Mouse (Mus musculus) embryonic fibroblast, embryonic 13.5 days (primary cell): ENCODE data around the gene Rab25. TPM values are rescaled to one million over a fixed set of nuclear protein-coding genes. Genes with fewer than 3 reads are reported as not detected.

Experiments
- H3K27ac ChIP-seq: 2 replicates; pipeline ENCODE4 v1.5.1; 2012; ENCODE audit warnings: low read length, control low read depth, inconsistent platforms; ENCODE audit not compliant: insufficient read depth
- H3K4me1 ChIP-seq: 2 replicates; pipeline ENCODE4 v1.6.1; 2011; ENCODE audit warnings: low read length; ENCODE audit not compliant: control insufficient read depth, insufficient read depth
- H3K4me3 ChIP-seq: 2 replicates; pipeline ENCODE4 v1.5.1; 2011; ENCODE audit warnings: mild to moderate bottlenecking, control low read depth, low read length; ENCODE audit not compliant: insufficient read depth
- CTCF ChIP-seq: IDR thresholded peaks from 2 replicates; pipeline ENCODE4 v1.5.1; 2011; ENCODE audit warnings: mild to moderate bottlenecking, control low read depth, low read length, moderate library complexity, borderline replicate concordance; ENCODE audit not compliant: insufficient read depth
- POLR2A ChIP-seq: IDR thresholded peaks from 2 replicates; pipeline ENCODE4 v1.6.1; 2011; ENCODE audit warnings: low read depth, mild to moderate bottlenecking, control low read depth, low read length, moderate library complexity
- polyA plus RNA-seq: library from polyadenylated mRNA; stranded (reverse); fragments of >200 nt; gene quantifications from 2 replicates; pipeline ENCODE4 v1.2.4, GENCODE M21; 2011; ENCODE audit warnings: low read depth; ENCODE audit not compliant: missing spikeins, insufficient read length

Gene Rab25
- polyA plus RNA-seq, 1 experiment: not detected

DNA sequence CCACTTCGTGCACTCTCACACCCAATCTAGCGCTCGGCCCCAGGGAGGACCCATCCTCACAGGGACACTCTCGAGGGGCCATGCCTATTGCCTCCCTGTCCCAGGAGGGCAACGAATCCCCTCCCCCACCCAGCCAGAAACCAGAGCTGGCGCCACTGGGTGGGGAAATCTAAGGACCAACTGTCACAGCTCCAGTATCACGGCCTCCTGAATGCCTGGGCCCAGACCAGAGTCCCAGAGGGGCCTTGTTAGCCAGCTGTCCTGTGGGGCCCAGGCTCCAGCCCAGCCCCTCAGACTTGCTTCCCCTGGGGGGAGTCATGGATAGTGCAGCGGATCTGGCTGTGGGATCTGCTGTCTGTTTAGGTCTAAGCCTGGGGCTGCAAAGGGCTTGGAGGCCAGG is 20.5 kb downstream of the Rab25 start:
- no peak overlapping the region for H3K27ac ChIP-seq

DNA sequence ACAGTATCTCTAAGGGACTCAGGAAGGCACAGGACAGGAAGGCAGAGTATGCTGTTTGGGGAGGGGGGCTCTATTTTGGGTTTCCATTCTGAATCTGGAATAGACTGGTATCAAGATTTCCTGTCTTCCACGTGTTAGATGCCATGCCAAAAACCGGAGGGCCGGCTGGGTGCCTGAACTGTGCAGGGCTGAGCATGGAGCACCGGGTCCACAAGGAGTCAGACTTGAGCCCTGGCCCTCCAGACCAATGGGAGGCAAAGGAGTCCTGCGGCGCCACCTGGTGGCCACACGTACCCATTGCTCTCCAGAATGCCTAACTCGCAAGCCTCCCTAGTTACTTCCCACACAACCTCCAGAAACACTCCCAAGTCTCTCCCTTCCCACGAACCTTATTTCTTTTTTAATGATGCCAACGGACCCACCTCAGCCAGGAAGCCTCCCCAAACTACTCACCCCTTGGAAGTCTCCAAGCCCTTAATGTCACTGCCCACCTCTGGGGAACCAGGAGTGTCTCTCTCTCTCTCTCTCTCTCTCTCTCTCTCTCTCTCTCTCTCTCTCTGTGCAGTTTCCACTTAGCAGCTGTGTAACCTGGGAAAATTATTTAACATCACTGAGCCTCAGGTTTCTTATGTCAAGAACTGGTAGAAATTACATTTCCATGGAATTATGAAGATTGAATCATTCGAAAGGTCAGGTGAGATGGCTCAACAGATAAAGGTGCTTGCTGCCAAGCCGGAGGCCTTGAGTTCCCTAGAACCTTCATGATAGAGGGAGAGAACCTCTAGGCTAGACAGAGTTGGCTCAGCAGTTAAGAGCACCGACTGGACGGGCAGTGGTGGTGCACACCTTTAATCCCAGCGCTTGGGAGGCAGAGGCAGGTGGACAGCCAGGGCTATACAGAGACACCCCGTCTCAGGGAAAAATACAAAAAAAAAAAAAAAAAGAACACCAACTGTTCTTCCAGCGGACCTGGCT is 21.7 kb downstream of the Rab25 start:
- H3K27ac ChIP-seq: no peak overlapping the region
- TF ChIP-seq POLR2A (no peak; the same call in 1 of the 2 replicates), CTCF (peak; percentile 100)
- H3K4me1 ChIP-seq: peaks cover 8% of the 10 kb centered on the region
- no peak overlapping the region for H3K4me3 ChIP-seq

More for the DNA sequence above, 20.5 kb downstream of the Rab25 start:
- Histone ChIP-seq H3K4me1 (peaks cover 8% of the 10 kb centered on the region), H3K4me3 (no peak overlapping the region)
- TF ChIP-seq CTCF (no peak), POLR2A (no peak)

DNA sequence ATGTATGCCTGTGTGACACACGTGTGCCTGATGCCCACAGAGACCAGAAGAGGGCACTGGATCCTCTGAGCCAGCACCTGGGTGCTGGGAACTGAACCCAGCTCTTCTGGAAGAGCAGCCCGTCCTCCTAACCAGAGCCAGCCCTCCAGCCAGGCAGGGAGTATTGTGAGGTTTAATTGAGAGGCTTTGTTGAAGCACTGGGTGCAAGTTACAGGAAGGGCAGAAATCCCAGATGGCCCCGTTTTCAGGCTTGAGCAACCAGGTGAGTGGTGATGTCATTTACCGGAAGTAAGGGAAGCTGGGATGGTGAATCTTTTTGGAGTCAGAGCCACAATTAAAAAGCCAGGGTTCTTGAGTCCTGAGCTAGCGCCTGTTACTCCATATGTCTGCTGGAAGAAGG is 23.1 kb downstream of the Rab25 start:
- peaks cover 8% of the 10 kb centered on the region for H3K4me1 ChIP-seq
- H3K4me3 ChIP-seq: no peak overlapping the region
- H3K27ac ChIP-seq: no peak overlapping the region
- TF ChIP-seq POLR2A (no peak), CTCF (no peak)

DNA sequence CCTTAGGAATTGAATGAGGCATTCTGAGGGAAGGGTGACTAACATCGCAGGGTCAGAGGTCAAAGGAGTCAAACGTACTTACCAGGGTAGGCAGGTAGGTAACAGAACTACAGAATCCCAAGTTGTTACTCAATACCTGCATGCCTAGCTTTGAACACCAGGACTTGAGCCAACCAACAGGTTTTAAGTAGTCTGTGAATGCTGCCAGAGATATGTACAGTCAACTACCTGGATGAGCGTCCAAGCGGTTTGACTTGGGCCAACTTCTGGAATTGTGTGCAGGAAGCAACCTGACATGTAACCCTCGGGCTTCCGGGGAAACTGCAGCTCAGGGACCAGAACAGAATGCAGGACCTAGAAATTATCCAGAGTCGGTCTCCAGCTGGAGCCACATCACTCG is 25.1 kb downstream of the Rab25 start:
- Histone ChIP-seq H3K4me3 (no peak overlapping the region), H3K4me1 (no peaks in the 10 kb centered on the region), H3K27ac (no peak overlapping the region)
- TF ChIP-seq POLR2A (no peak), CTCF (no peak)

DNA sequence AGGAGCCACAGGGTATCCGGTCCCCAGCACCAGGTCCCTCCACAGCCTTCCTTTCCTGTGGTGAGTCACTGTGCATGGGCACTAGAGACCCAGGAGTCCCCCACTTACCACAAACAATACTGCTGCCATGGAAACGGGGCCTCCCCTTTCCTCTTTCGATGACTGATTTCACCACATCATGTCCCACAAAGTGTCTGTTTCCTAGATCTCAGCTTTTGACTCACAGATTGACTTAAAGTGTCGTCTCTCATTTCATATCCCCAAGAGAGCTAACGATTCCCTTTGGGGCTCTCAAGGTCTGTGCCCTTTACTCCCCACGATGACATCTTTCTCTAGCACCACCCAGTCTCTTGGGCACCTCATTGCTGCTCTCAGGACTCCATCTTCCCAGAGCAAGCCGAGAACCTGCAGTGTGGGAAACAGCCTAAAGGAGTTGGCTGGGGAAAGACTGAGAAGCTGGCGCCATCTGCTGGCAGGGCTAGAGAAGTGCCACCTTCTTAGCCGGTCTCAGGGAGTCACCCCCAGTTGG is 26.2 kb downstream of the Rab25 start:
- peak; percentile 87 for TF ChIP-seq CTCF
- TF ChIP-seq POLR2A: no peak

DNA sequence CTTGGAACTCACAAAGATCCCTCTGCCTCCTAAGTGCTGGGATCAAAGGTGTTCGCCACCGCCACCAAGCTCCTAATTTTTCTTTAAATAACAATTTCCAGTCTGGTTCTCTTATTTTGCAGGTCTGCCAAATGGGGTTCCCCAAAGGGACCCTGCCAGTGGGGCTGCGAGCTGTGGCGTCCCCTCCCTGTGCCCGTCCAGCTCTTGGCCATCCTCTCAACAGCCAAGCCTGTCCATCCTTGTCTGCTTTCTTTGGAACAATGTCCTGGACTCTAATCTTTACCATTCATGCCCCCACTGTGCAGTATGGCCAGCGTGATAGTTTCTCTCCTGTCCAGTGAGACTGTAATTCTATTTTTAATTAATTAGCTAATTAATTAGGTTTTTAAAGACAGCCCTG is 26.9 kb downstream of the Rab25 start:
- Histone ChIP-seq H3K4me1 (no peaks in the 10 kb centered on the region), H3K4me3 (no peak overlapping the region), H3K27ac (no peak overlapping the region)
- TF ChIP-seq CTCF: no peak
- TF ChIP-seq POLR2A: no peak

More for the DNA sequence above, 26.2 kb downstream of the Rab25 start:
- Histone ChIP-seq H3K27ac (no peak overlapping the region), H3K4me1 (no peaks in the 10 kb centered on the region), H3K4me3 (no peak overlapping the region)

DNA sequence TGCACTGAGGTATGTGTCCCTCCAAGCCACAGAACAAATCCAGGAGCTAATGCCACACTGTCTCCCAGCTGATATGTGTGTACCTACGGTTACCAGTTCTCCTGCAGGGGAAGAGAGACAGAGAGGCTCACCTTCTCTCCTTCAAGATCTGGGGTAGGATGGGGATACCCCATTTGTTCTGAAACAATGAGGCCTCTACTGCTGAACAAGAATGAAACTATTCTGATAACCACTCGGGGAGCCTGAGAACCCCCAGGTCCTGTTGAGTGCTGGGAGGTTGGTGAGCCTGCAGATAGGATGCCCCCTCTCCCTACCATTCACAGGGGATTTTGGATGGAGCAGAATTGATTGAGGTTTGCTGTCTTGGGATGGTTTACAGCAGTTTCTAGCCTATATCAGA is 28.0 kb downstream of the Rab25 start:
- TF ChIP-seq CTCF (no peak), POLR2A (no peak)
- H3K4me3 ChIP-seq: no peak overlapping the region
- no peak overlapping the region for H3K27ac ChIP-seq
- no peaks in the 10 kb centered on the region for H3K4me1 ChIP-seq

DNA sequence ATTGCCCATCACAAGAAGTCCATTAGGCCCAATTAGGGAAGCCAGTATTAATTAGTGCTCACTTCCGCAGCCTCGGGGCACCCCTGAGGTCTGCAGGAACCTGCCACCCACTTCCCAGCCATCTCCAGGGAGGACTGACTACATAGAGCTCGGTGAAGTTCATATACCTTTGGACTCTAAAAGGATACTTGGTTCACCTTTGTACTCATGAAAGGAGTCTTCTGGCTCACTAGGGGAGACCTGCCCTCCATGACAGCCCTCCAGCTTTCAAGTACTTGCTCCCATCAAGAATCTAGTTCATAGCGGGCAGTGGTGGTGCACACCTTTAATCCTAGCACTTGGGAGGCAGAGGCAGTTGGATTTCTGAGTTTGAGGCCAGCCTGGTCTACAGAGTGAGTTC is 29.7 kb downstream of the Rab25 start:
- TF ChIP-seq POLR2A: no peak
- no peak for TF ChIP-seq CTCF
- Histone ChIP-seq H3K4me1 (peaks cover 1% of the 10 kb centered on the region; the same call in 1 of the 2 replicates), H3K27ac (no peak overlapping the region), H3K4me3 (no peak overlapping the region)

DNA sequence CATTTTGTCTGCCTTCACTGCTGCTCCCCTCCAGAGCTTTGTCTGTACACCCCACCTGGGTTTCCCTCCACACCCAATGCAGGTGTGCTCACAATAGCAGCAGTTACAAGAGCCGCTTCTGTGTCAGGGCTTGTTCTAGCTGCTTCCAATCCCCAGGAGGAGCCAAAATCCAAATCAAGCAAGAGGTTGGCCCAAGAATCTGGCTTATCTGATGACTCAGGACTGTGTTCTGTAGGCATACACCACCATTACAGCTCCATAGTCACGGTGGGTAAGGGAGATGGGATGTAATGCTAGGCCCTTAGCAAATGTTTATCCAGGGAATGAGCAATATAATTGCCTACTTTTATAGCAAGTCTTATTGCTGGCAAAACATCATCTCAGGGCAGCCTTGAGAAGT is 31.7 kb downstream of the Rab25 start:
- no peak overlapping the region for H3K27ac ChIP-seq
- H3K4me1 ChIP-seq: peaks cover 18% of the 10 kb centered on the region
- TF ChIP-seq CTCF: no peak
- no peak for TF ChIP-seq POLR2A
- no peak overlapping the region for H3K4me3 ChIP-seq

DNA sequence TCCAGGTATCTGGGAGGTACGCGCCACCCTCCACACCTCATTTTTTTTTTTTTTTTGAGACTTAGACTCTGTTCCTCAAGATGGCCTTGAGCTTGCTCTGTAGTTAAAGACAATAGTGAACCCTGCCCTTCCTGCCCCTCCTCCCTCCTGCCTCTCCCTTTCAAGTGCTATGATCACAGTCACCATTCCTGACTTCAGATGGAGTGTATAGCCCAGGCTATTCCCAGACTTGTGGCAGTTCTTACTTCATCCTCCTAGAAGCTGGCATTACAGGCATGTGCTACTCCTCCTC is 33.1 kb downstream of the Rab25 start:
- H3K4me1 ChIP-seq: peaks cover 27% of the 10 kb centered on the region
- TF ChIP-seq CTCF (no peak), POLR2A (no peak)
- no peak overlapping the region for H3K27ac ChIP-seq

More for the DNA sequence above, 33.1 kb downstream of the Rab25 start:
- H3K4me3 ChIP-seq: no peak overlapping the region
